In genomic region chr15:4648626-4649025, GRCm38 (mm10) we compare ENCODE assay signal across 13 mouse cellular contexts.
"Had no signal": no experiment of that assay in that cellular context is flagged by ENCODE, and none has a peak within 500 bp of the region (broad histone marks: within the 10 kb centered on the region; RNA-seq: fewer than 3 reads in every experiment).

No protein-coding gene starts in this region.

- H3K4me2 ChIP-seq: kidney, embryonic 15.5 days; liver, embryonic 11.5 days; liver, embryonic 15.5 days had no signal

- H3K9me3 ChIP-seq: kidney, embryonic 15.5 days; limb, embryonic 10.5 days; liver, embryonic 15.5 days had no signal

- H3K9ac ChIP-seq: kidney, embryonic 15.5 days; liver, embryonic 15.5 days had no signal

- H3K4me3 ChIP-seq: kidney, embryonic 15.5 days; limb, embryonic 10.5 days; liver, embryonic 15.5 days had no signal

- H3K27ac ChIP-seq: kidney, embryonic 15.5 days; limb, embryonic 10.5 days; liver, embryonic 15.5 days had no signal

- DNase-seq: kidney, adult 2 months; kidney, postnatal 14 days; lung, adult 2 months; lung, postnatal 36 days; right cerebral cortex, postnatal 4 days; spleen, adult 18-20 months; thymus, adult 2 months; thymus, postnatal 25 days had no signal

- H3K36me3 ChIP-seq: kidney, embryonic 15.5 days; limb, embryonic 10.5 days; liver, embryonic 15.5 days had no signal

- ATAC-seq: lung, postnatal 0 days had no signal

- H3K27me3 ChIP-seq: kidney, embryonic 15.5 days; liver, embryonic 15.5 days had no signal

- H3K4me1 ChIP-seq: kidney, embryonic 15.5 days; limb, embryonic 10.5 days; liver, embryonic 15.5 days had no signal
